Mouse (Mus musculus): ENCODE measurements around the gene Dimt1.
"Not testable (repeated sequence)": the region's sequence is repeated elsewhere in the genome, so short reads cannot be mapped to it uniquely, and the experiment has no call there.

Dimt1 gene

GRCm38 (mm10) chr13:106946594-106947540, at the start of gene Dimt1:
Dimt1 (plus strand) TSS chr13:106947127.
- peak; percentile 95 for DNase-seq (ENCODE audit: low spot score)

GRCm38 (mm10) chr13:106904637-106905036, 42.3 kb upstream of the Dimt1 start:
- DNase-seq (ENCODE audit: low spot score) = no peak

GRCm38 (mm10) chr13:106905154-106905553, 41.8 kb upstream of the Dimt1 start:
- not testable (repeated sequence) for DNase-seq (ENCODE audit: low spot score)

GRCm38 (mm10) chr13:106907273-106907672, 39.7 kb upstream of the Dimt1 start:
- DNase-seq (ENCODE audit: low spot score) = no peak

GRCm38 (mm10) chr13:106910096-106910495, 36.8 kb upstream of the Dimt1 start:
- DNase-seq (ENCODE audit: low spot score) = no peak

- peak; percentile 14 for DNase-seq (ENCODE audit: low spot score)
Observed at GRCm38 (mm10) chr13:106913125-106913736, 33.7 kb upstream of the Dimt1 start.

GRCm38 (mm10) chr13:106918322-106919050, 28.4 kb upstream of the Dimt1 start:
- no peak for DNase-seq (ENCODE audit: low spot score)

- DNase-seq (ENCODE audit: low spot score) = not testable (repeated sequence)
Observed at GRCm38 (mm10) chr13:106925921-106926320, 21.0 kb upstream of the Dimt1 start.

- no peak for DNase-seq (ENCODE audit: low spot score)
Observed at GRCm38 (mm10) chr13:106928296-106928695, 18.6 kb upstream of the Dimt1 start.

GRCm38 (mm10) chr13:106929201-106929600, 17.7 kb upstream of the Dimt1 start:
- DNase-seq (ENCODE audit: low spot score) = no peak

GRCm38 (mm10) chr13:106935871-106936255, 11.1 kb upstream of the Dimt1 start:
- no peak for DNase-seq (ENCODE audit: low spot score)

GRCm38 (mm10) chr13:106936256-106937137, 10.4 kb upstream of the Dimt1 start, which contains the start of gene Ipo11:
Ipo11 (minus strand) TSS chr13:106936958.
- DNase-seq (ENCODE audit: low spot score) = peak; percentile 92

GRCm38 (mm10) chr13:106937138-106937472, 9.8 kb upstream of the Dimt1 start:
- DNase-seq (ENCODE audit: low spot score) = no peak

- peak; percentile 17 for DNase-seq (ENCODE audit: low spot score)
Observed at GRCm38 (mm10) chr13:106941211-106941976, 5.5 kb upstream of the Dimt1 start.

- no peak for DNase-seq (ENCODE audit: low spot score)
Observed at GRCm38 (mm10) chr13:106942721-106943120, 4.2 kb upstream of the Dimt1 start.

- DNase-seq (ENCODE audit: low spot score) = no peak
Observed at GRCm38 (mm10) chr13:106945518-106945917, 1.4 kb upstream of the Dimt1 start.

- DNase-seq (ENCODE audit: low spot score) = no peak
Observed at GRCm38 (mm10) chr13:106947583-106947982, 656 bp downstream of the Dimt1 start.

- no peak for DNase-seq (ENCODE audit: low spot score)
Observed at GRCm38 (mm10) chr13:106954880-106955279, 8.0 kb downstream of the Dimt1 start.

- DNase-seq (ENCODE audit: low spot score) = no peak
Observed at GRCm38 (mm10) chr13:106957554-106957953, 10.6 kb downstream of the Dimt1 start.

GRCm38 (mm10) chr13:106958286-106958685, 11.4 kb downstream of the Dimt1 start:
- no peak for DNase-seq (ENCODE audit: low spot score)

- no peak for DNase-seq (ENCODE audit: low spot score)
Observed at GRCm38 (mm10) chr13:106960557-106960956, 13.6 kb downstream of the Dimt1 start.

Data from yolk sac, embryonic 10.5 days (tissue).